Mouse (Mus musculus): ENCODE results near the gene Coro2b. TPM values are rescaled to one million over a fixed set of nuclear protein-coding genes. Genes with fewer than 3 reads are reported as not detected.

The Coro2b gene
- polyA plus RNA-seq, 1 experiment from 2014 or later: 19.9 TPM

DNA sequence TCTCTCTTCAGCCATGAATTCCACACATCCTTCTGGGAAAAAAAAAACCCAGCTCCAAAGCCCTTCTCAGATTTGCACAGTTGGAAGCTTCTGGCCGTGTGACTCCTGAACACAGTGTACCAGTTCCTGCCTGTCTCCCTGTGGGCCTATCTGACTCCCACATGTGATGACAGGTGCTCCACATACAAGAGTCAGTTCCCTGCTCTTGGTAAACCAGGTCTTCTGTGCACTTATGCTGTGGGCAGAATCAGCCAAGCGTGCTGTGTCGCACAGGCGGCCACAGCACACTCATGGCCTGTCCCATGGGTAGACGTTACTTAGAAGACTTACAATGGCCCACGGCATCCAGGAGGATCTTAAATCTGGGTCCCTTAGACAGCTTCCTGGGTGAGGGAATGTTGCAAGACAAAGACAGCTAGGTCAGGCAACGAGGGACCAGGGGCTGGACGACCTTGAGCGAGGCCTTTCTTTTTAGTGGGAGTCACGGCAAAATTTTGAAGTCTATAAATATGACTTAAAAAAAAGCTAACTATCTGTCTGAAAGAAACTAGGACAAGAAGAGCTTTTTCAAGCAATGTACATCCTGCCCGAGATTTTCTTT is 30.3 kb downstream of the Coro2b start:
- Histone ChIP-seq H3K27ac (ENCODE audit: low read length) (peak overlapping the region; percentile 35), H3K4me1 (ENCODE audit: insufficient read depth, low read length) (peaks cover 18% of the 10 kb centered on the region), H3K36me3 (ENCODE audit: insufficient read depth, low read length) (no peaks in the 10 kb centered on the region), H3K4me3 (ENCODE audit: low read length) (no peak overlapping the region), H3K9ac (replicated peaks; ENCODE audit: low read length) (no peak overlapping the region), H3K9me3 (ENCODE audit: low read length) (no peaks in the 10 kb centered on the region), H3K27me3 (ENCODE audit: insufficient read depth, low read length) (no peaks in the 10 kb centered on the region), H3K4me2 (replicated peaks; ENCODE audit: low read depth, low read length) (no peak overlapping the region)
- 63% methylated on average over 11 of the region's 11 CpGs for WGBS
- ATAC-seq (ENCODE audit: low FRiP score, low TSS enrichment): no peak

DNA sequence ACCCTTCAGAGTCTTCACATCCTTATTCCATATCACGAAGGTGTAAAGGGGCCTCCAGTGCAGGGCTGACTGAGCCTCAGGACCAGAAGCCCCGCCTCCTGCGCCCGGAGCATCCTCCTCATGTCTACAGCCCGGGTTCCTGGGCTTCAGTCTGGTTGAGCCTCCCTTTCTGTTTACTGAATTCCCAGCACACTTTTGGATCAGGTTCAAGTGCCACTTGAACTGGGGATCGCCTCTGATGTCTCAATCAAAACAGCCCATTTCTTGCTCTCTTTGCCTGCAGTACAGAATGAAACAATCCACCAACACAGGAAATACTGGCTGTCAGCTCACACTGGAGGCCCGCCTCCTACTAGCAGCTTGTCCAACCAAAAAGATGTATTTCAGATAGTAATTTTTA is 32.7 kb downstream of the Coro2b start:
- no peaks in the 10 kb centered on the region for H3K27me3 ChIP-seq (ENCODE audit: insufficient read depth, low read length)
- H3K9ac ChIP-seq (replicated peaks; ENCODE audit: low read length): no peak overlapping the region
- H3K9me3 ChIP-seq (ENCODE audit: low read length): no peaks in the 10 kb centered on the region
- peaks cover 4% of the 10 kb centered on the region; the same call in 1 of the 2 replicates for H3K4me1 ChIP-seq (ENCODE audit: insufficient read depth, low read length)
- H3K4me3 ChIP-seq (ENCODE audit: low read length): no peak overlapping the region
- 55% methylated on average over 7 of the region's 7 CpGs for WGBS
- no peak overlapping the region for H3K4me2 ChIP-seq (replicated peaks; ENCODE audit: low read depth, low read length)
- ATAC-seq (ENCODE audit: low FRiP score, low TSS enrichment): no peak
- no peak overlapping the region for H3K27ac ChIP-seq (ENCODE audit: low read length)
- no peaks in the 10 kb centered on the region for H3K36me3 ChIP-seq (ENCODE audit: insufficient read depth, low read length)

DNA sequence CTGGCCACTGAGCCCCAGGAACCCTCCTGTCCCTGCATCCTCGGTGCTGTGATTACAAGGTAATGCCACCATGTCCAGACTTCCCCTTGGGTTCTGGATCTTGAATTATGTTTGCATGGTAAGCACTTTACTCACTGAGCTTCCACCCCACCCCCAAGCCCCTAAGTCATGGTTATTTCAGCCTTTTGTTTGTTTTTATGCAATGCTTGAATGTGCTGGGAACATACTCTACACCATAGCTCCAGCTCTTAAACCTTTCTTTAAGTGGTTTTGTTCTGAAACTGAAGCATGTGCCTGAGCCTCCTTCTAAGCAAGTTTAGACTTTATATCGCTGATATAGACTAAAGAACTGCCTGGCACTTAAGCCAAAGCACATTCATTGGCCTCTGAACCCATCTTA is 34.5 kb downstream of the Coro2b start:
- no peak overlapping the region for H3K27ac ChIP-seq (ENCODE audit: low read length)
- no peak overlapping the region for H3K4me3 ChIP-seq (ENCODE audit: low read length)
- 69% methylated on average over 2 of the region's 2 CpGs for WGBS
- no peaks in the 10 kb centered on the region for H3K36me3 ChIP-seq (ENCODE audit: insufficient read depth, low read length)
- no peaks in the 10 kb centered on the region for H3K27me3 ChIP-seq (ENCODE audit: insufficient read depth, low read length)
- no peaks in the 10 kb centered on the region for H3K4me1 ChIP-seq (ENCODE audit: insufficient read depth, low read length)
- no peak for ATAC-seq (ENCODE audit: low FRiP score, low TSS enrichment)
- H3K9ac ChIP-seq (replicated peaks; ENCODE audit: low read length): no peak overlapping the region
- H3K9me3 ChIP-seq (ENCODE audit: low read length): no peaks in the 10 kb centered on the region
- H3K4me2 ChIP-seq (replicated peaks; ENCODE audit: low read depth, low read length): no peak overlapping the region

DNA sequence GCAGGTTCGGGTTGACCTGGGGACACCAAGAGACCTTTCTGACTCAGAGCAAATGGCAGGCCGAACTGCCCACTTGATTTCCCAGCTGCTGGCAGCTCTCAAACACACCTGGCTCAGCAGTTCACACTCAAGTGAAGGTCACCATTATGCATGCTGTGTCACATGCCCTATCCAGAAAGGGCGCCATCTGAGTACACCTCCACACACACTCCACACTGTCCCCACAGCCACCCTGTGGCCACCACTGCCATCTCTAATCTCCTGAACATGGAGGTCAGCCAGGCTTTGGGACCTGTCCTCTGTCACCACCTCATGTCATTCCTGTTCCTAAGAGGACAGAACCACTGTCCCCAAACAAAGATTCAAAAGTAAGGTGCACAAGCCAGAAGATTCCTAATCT is 35.3 kb downstream of the Coro2b start:
- no peaks in the 10 kb centered on the region for H3K4me1 ChIP-seq (ENCODE audit: insufficient read depth, low read length)
- no peak overlapping the region for H3K27ac ChIP-seq (ENCODE audit: low read length)
- H3K36me3 ChIP-seq (ENCODE audit: insufficient read depth, low read length): no peaks in the 10 kb centered on the region
- no peak for ATAC-seq (ENCODE audit: low FRiP score, low TSS enrichment)
- H3K27me3 ChIP-seq (ENCODE audit: insufficient read depth, low read length): no peaks in the 10 kb centered on the region
- no peak overlapping the region for H3K4me2 ChIP-seq (replicated peaks; ENCODE audit: low read depth, low read length)
- no peak overlapping the region for H3K9ac ChIP-seq (replicated peaks; ENCODE audit: low read length)
- H3K4me3 ChIP-seq (ENCODE audit: low read length): no peak overlapping the region
- H3K9me3 ChIP-seq (ENCODE audit: low read length): no peaks in the 10 kb centered on the region
- 93% methylated on average over 3 of the region's 3 CpGs for WGBS

DNA sequence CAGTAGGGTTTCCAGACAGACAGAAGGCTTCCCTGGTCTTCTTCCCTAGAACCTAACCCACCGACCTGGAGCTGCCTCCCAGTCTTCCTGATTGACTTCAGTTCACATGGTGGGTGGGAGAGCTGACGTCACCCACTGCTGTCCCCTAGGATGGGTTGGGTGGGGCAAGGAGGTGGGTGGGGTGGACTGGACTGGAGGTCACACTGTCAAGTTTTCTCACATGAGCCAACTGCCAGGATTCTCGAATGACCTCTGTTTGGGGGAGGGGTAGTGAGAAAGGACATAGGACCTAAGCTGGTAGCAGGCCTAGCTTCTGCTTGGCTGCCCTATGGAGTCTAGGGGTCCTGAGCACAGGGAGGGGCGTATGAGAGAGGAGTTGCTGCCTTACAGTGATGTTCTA is 36.8 kb downstream of the Coro2b start:
- H3K9ac ChIP-seq (replicated peaks; ENCODE audit: low read length): no peak overlapping the region
- no peaks in the 10 kb centered on the region for H3K4me1 ChIP-seq (ENCODE audit: insufficient read depth, low read length)
- H3K36me3 ChIP-seq (ENCODE audit: insufficient read depth, low read length): no peaks in the 10 kb centered on the region
- no peak overlapping the region for H3K4me2 ChIP-seq (replicated peaks; ENCODE audit: low read depth, low read length)
- 65% methylated on average over 4 of the region's 4 CpGs for WGBS
- H3K9me3 ChIP-seq (ENCODE audit: low read length): no peaks in the 10 kb centered on the region
- no peak overlapping the region for H3K4me3 ChIP-seq (ENCODE audit: low read length)
- no peak overlapping the region for H3K27ac ChIP-seq (ENCODE audit: low read length)
- H3K27me3 ChIP-seq (ENCODE audit: insufficient read depth, low read length): no peaks in the 10 kb centered on the region
- ATAC-seq (ENCODE audit: low FRiP score, low TSS enrichment): no peak

DNA sequence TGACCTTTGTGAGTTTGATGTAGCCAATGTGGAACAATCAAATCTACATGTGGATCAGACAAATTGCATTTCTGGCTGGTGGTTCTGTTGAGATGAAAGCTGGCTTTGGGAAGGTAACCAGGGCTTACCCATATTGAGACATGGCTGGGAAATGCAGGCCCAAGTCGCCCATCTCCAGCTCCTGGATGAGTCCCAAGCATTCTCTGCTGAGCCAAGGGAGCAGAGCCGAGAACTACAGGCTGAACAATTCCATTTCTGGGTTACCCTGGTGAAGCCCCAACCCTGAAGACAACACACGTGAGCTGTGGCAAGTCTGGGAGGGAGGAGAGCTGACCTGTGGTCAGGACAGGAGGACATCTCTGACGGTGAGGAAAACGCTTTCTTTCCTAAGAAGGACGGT is 37.9 kb downstream of the Coro2b start:
- no peaks in the 10 kb centered on the region for H3K9me3 ChIP-seq (ENCODE audit: low read length)
- no peak overlapping the region for H3K27ac ChIP-seq (ENCODE audit: low read length)
- WGBS: 87% methylated on average over 6 of the region's 6 CpGs
- no peaks in the 10 kb centered on the region for H3K36me3 ChIP-seq (ENCODE audit: insufficient read depth, low read length)
- H3K9ac ChIP-seq (replicated peaks; ENCODE audit: low read length): no peak overlapping the region
- H3K27me3 ChIP-seq (ENCODE audit: insufficient read depth, low read length): no peaks in the 10 kb centered on the region
- H3K4me2 ChIP-seq (replicated peaks; ENCODE audit: low read depth, low read length): no peak overlapping the region
- no peaks in the 10 kb centered on the region for H3K4me1 ChIP-seq (ENCODE audit: insufficient read depth, low read length)
- ATAC-seq (ENCODE audit: low FRiP score, low TSS enrichment): no peak
- H3K4me3 ChIP-seq (ENCODE audit: low read length): no peak overlapping the region

DNA sequence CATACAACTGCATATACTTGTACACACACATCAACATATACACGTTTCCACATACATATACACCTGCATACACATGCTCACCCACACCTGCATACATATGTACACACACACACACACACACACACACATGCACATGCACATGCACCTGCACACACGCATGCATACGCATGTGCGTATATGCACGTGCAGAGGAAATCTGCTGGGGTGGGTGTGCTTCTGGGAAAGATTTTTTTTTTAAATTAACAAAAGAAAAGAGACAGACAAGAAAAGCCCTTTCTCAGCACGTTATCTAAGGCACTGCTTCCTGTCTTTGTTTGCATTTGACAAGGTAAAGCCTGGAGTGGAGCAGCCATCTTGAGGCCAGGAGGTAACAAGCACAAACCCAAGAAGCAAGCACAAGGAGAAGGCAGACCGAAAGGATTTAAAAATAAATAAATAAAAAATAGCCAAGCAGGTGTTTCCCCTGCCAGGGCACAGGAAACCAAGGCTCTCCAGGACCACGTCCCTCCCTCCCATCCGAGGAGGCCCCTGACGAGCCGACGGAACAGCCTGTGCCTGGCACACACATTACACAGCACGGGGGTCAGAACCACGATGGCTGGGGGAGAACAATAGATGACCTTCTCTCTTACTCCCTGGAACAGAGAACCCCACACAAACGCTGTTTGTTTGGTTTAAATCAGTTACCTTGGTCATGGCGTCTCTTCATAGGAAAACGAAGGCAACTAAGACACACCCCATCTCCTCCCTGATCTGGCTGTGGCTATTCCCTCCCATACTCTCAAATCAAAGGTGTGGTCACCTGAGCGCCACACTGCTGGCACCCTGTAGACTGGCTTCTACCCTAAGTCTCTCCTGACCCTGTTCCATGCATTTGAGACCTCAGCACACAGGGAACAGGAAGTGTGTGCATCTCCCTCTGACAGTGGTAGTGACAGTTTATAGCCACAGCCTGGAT is 39.4 kb downstream of the Coro2b start:
- no peaks in the 10 kb centered on the region for H3K4me1 ChIP-seq (ENCODE audit: insufficient read depth, low read length)
- H3K36me3 ChIP-seq (ENCODE audit: insufficient read depth, low read length): no peaks in the 10 kb centered on the region
- peak; percentile 62; the same call in 1 of the 2 replicates for ATAC-seq (ENCODE audit: low FRiP score, low TSS enrichment)
- WGBS: 62% methylated on average over 18 of the region's 18 CpGs
- peak overlapping the region; percentile 70 for H3K27ac ChIP-seq (ENCODE audit: low read length)
- no peaks in the 10 kb centered on the region for H3K27me3 ChIP-seq (ENCODE audit: insufficient read depth, low read length)
- no peaks in the 10 kb centered on the region for H3K9me3 ChIP-seq (ENCODE audit: low read length)
- H3K9ac ChIP-seq (replicated peaks; ENCODE audit: low read length): no peak overlapping the region
- no peak overlapping the region for H3K4me3 ChIP-seq (ENCODE audit: low read length)
- H3K4me2 ChIP-seq (replicated peaks; ENCODE audit: low read depth, low read length): no peak overlapping the region

DNA sequence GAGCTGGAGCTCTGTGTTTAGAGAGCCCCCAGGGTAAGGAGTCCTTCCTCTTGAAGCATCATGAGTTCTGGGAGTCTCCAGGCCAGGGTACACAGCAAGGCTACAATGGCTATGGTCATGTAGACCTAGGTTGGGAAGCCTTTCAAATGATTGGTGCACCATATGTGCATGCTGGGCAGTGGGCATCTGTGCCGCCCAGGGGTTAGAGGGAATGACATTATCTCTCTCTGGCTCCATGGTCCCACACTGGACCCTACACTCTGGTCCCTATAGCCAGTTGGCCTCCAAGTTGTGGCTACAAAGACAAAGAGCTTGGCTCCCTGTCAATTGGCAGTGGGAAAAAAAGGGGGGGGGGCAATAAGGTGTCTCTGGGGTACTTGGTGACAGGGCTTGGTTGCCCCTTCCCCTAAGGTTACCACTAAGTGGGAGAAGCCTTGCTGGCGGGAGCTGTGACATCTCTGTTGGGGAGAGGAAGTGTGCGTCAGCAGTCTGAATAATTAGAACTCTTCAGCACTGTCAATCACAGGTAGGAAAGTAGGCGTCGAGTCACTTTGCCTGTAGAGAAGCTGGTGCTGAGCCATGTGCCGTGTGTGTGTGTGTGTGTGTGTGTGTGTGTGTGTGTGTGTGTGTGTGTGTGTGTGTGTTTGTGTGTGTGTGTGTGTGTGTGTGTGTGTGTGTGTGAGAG is 44.4 kb downstream of the Coro2b start:
- no peak overlapping the region for H3K4me3 ChIP-seq (ENCODE audit: low read length)
- no peaks in the 10 kb centered on the region for H3K9me3 ChIP-seq (ENCODE audit: low read length)
- no peaks in the 10 kb centered on the region for H3K4me1 ChIP-seq (ENCODE audit: insufficient read depth, low read length)
- no peak overlapping the region for H3K9ac ChIP-seq (replicated peaks; ENCODE audit: low read length)
- no peaks in the 10 kb centered on the region for H3K27me3 ChIP-seq (ENCODE audit: insufficient read depth, low read length)
- H3K36me3 ChIP-seq (ENCODE audit: insufficient read depth, low read length): no peaks in the 10 kb centered on the region
- 60% methylated on average over 6 of the region's 6 CpGs for WGBS
- no peak overlapping the region for H3K27ac ChIP-seq (ENCODE audit: low read length)
- no peak overlapping the region for H3K4me2 ChIP-seq (replicated peaks; ENCODE audit: low read depth, low read length)
- ATAC-seq (ENCODE audit: low FRiP score, low TSS enrichment): no peak

DNA sequence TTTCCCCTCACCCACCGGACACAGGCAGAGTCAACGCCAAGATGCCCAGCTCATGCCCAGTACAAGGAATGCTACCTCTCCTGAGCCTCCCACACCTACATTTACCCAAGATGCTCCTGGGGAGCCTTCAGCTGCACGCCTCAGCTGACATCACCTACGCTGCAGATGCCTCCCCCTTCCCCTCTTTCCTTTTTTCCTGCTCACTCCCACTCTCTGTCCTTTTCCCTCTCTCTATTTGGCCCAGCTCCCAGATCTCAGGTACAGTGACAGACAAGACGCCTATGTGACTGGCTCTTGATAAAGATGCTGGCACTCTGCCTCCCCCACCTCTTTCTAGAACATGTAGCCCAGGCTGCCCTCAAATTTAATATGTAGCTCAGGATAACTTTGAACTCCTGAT is 45.2 kb downstream of the Coro2b start:
- Histone ChIP-seq H3K9me3 (ENCODE audit: low read length) (no peaks in the 10 kb centered on the region), H3K27me3 (ENCODE audit: insufficient read depth, low read length) (no peaks in the 10 kb centered on the region), H3K9ac (replicated peaks; ENCODE audit: low read length) (no peak overlapping the region), H3K4me2 (replicated peaks; ENCODE audit: low read depth, low read length) (no peak overlapping the region), H3K4me3 (ENCODE audit: low read length) (no peak overlapping the region), H3K27ac (ENCODE audit: low read length) (no peak overlapping the region), H3K36me3 (ENCODE audit: insufficient read depth, low read length) (0 out of 2 replicates have a peak, but pooled peaks cover 3% of the 10 kb centered on the region), H3K4me1 (ENCODE audit: insufficient read depth, low read length) (no peaks in the 10 kb centered on the region)
- no peak for ATAC-seq (ENCODE audit: low FRiP score, low TSS enrichment)
- WGBS: 66% methylated on average over 5 of the region's 5 CpGs
